Comparison of ENCODE assay signal across 15 mouse cellular contexts in the genomic region with DNA sequence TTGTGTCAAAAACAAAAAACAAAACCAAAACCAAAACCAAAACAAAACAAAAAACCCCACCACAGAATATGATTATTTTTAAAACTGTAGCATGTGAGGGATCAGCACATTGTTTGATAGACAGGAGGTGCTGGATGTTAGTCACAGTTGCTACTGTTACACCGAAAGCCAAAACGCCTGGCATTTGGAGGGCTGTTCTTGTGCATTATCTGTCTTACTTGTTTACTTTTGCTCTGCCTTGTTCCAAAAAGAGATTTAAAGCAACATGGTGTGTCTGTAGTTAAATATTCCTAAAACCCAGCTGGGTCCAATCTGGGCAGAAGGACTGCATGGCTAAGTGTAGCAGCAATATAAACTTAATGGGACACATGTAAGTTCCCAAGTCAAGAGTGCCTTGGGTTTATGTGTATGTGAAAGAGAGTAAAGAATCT. TPM values are rescaled to one million over a fixed set of nuclear protein-coding genes. Genes with fewer than 3 reads are reported as not detected.
DNase-seq lines count a peak whose midpoint lies in the region; ATAC-seq and TF ChIP-seq lines count a peak whose summit lies in the region.
"Had no signal": no experiment of that assay in that cellular context is flagged by ENCODE, and none has a peak within 500 bp of the region (broad histone marks: within the 10 kb centered on the region; RNA-seq: fewer than 3 reads in every experiment).

No protein-coding gene starts in this region.

- H3K4me3 ChIP-seq in forebrain, embryonic 14.5 days (ENCODE audit: low read depth, low read length), result no peak overlapping the region
- no peak overlapping the region for H3K4me3 ChIP-seq in forebrain, embryonic 13.5 days
- no peak overlapping the region for H3K4me3 ChIP-seq in limb, embryonic 12.5 days (replicated peaks)
- no peak overlapping the region for H3K4me3 ChIP-seq in limb, embryonic 10.5 days
- H3K4me3 ChIP-seq in cerebellum, adult 2 months (replicated peaks; ENCODE audit: insufficient read depth, low read depth, low read length), result no peak overlapping the region
- H3K4me3 ChIP-seq: liver, embryonic 15.5 days had no signal

- no peak for TF ChIP-seq POLR2A in cerebellum, adult 2 months (IDR thresholded peaks at IDR 0.05; ENCODE audit: borderline replicate concordance, insufficient read depth, low read length)

- H3K4me2 ChIP-seq in forebrain, embryonic 14.5 days (ENCODE audit: low read length), result no peak overlapping the region
- no peak overlapping the region for H3K4me2 ChIP-seq in forebrain, embryonic 13.5 days
- no peak overlapping the region for H3K4me2 ChIP-seq in limb, embryonic 12.5 days
- H3K4me2 ChIP-seq: liver, embryonic 15.5 days had no signal

- peaks cover 4% of the 10 kb centered on the region; the same call in 1 of the 2 replicates for H3K4me1 ChIP-seq in forebrain, embryonic 14.5 days (ENCODE audit: control insufficient read depth, insufficient read depth, low read length)
- H3K4me1 ChIP-seq in forebrain, embryonic 13.5 days, result peaks cover 37% of the 10 kb centered on the region
- peaks cover 10% of the 10 kb centered on the region for H3K4me1 ChIP-seq in limb, embryonic 12.5 days (replicated peaks)
- H3K4me1 ChIP-seq in limb, embryonic 10.5 days, result peaks cover under 1% of the 10 kb centered on the region; the same call in 1 of the 2 replicates
- peaks cover 8% of the 10 kb centered on the region for H3K4me1 ChIP-seq in cerebellum, adult 2 months (ENCODE audit: control insufficient read depth, insufficient read depth, low read length)

- H3K36me3 ChIP-seq in forebrain, embryonic 14.5 days (ENCODE audit: control insufficient read depth, insufficient read depth, low read length), result no peaks in the 10 kb centered on the region
- no peaks in the 10 kb centered on the region for H3K36me3 ChIP-seq in forebrain, embryonic 13.5 days (ENCODE audit: poor library complexity, severe bottlenecking)
- H3K36me3 ChIP-seq in limb, embryonic 12.5 days, result no peaks in the 10 kb centered on the region
- 0 out of 2 replicates have a peak, but pooled peaks cover 2% of the 10 kb centered on the region for H3K36me3 ChIP-seq in limb, embryonic 10.5 days
- H3K36me3 ChIP-seq: liver, embryonic 15.5 days had no signal

- no peak overlapping the region for H3K9ac ChIP-seq in forebrain, embryonic 14.5 days (ENCODE audit: low read length)
- no peak overlapping the region for H3K9ac ChIP-seq in forebrain, embryonic 13.5 days
- no peak overlapping the region for H3K9ac ChIP-seq in limb, embryonic 12.5 days (replicated peaks)
- H3K9ac ChIP-seq: liver, embryonic 15.5 days had no signal

- H3K9me3 ChIP-seq in forebrain, embryonic 14.5 days (replicated peaks; ENCODE audit: control insufficient read depth, low read length), result no peaks in the 10 kb centered on the region
- H3K9me3 ChIP-seq in forebrain, embryonic 13.5 days (replicated peaks), result no peaks in the 10 kb centered on the region
- no peaks in the 10 kb centered on the region for H3K9me3 ChIP-seq in limb, embryonic 12.5 days
- no peaks in the 10 kb centered on the region for H3K9me3 ChIP-seq in limb, embryonic 10.5 days (replicated peaks)
- H3K9me3 ChIP-seq: liver, embryonic 15.5 days had no signal

- 73% methylated on average over 2 of the region's 2 CpGs for WGBS in forebrain, embryonic 14.5 days
- 80% methylated on average over 2 of the region's 2 CpGs for WGBS in forebrain, embryonic 13.5 days
- 89% methylated on average over 2 of the region's 2 CpGs for WGBS in limb, embryonic 12.5 days
- 92% methylated on average over 2 of the region's 2 CpGs for WGBS in limb, embryonic 10.5 days
- 82% methylated on average over 2 of the region's 2 CpGs for WGBS in cerebellum, adult 2 months

- no peaks in the 10 kb centered on the region for H3K27me3 ChIP-seq in forebrain, embryonic 14.5 days (replicated peaks; ENCODE audit: control insufficient read depth, insufficient read depth, low read length)
- no peaks in the 10 kb centered on the region for H3K27me3 ChIP-seq in forebrain, embryonic 13.5 days
- no peaks in the 10 kb centered on the region for H3K27me3 ChIP-seq in limb, embryonic 12.5 days
- no peaks in the 10 kb centered on the region for H3K27me3 ChIP-seq in limb, embryonic 10.5 days (ENCODE audit: low read depth, poor library complexity, severe bottlenecking)
- no peaks in the 10 kb centered on the region for H3K27me3 ChIP-seq in cerebellum, adult 2 months (ENCODE audit: control insufficient read depth, insufficient read depth, low read length)
- H3K27me3 ChIP-seq: liver, embryonic 15.5 days had no signal

- peak; percentile 23; the same call in 1 of the 2 replicates for ATAC-seq in forebrain, embryonic 14.5 days
- no peak; the same call in 1 of the 2 replicates for ATAC-seq in forebrain, embryonic 13.5 days
- ATAC-seq in limb, embryonic 12.5 days (ENCODE audit: insufficient number of reproducible peaks, insufficient read depth, low FRiP score, low TSS enrichment, low read depth), result no peak
- ATAC-seq: midbrain, embryonic 16.5 days had no signal

- no peak for DNase-seq in forebrain, embryonic 14.5 days (ENCODE audit: low spot score)
- DNase-seq in limb, embryonic 10.5 days (ENCODE audit: low spot score), result no peak
- peak; percentile 13 for DNase-seq in CD4-positive helper T cell, adult 2 months (ENCODE audit: low read depth, low spot score)
- DNase-seq in layer of hippocampus, adult 9-11 months, result peak; percentile 59
- no peak for DNase-seq in cerebellum, adult 2 months
- no peak for DNase-seq in thymus, postnatal 25 days
- DNase-seq: adrenal gland, postnatal 36 days; cerebellum, adult 8-10 months; heart, postnatal 4 days; kidney, adult 9 months; right cerebral cortex, postnatal 14 days had no signal

- TF ChIP-seq CTCF in cerebellum, adult 2 months (IDR thresholded peaks at IDR 0.05; ENCODE audit: borderline replicate concordance, insufficient read depth, low read depth, low read length), result no peak

- no peak overlapping the region for H3K27ac ChIP-seq in forebrain, embryonic 14.5 days (ENCODE audit: low read depth, low read length)
- H3K27ac ChIP-seq in forebrain, embryonic 13.5 days, result no peak overlapping the region; the same call in 1 of the 2 replicates
- H3K27ac ChIP-seq in limb, embryonic 12.5 days, result 0 out of 2 replicates have a peak overlapping the region, but pooled peaks have one; percentile 35
- H3K27ac ChIP-seq in limb, embryonic 10.5 days, result no peak overlapping the region
- no peak overlapping the region for H3K27ac ChIP-seq in cerebellum, adult 2 months (ENCODE audit: insufficient read depth, low read length)
- H3K27ac ChIP-seq: liver, embryonic 15.5 days had no signal

RNA-seq across cellular contexts. Expression of gene Mosmo, which starts 7.3 kb away (rescaled TPM):
- polyA plus RNA-seq in forebrain, embryonic 14.5 days (2014; fragmentation: Nextera tagmentation; extraction: Ambion mirVana), result 15.0 and 15.6 TPM in 2 replicates
- polyA plus RNA-seq in forebrain, embryonic 13.5 days (2015; fragmentation: Nextera tagmentation; extraction: Ambion mirVana), result 14.1 and 16.5 TPM in 2 replicates
- polyA plus RNA-seq in limb, embryonic 12.5 days (2016; fragmentation: Nextera tagmentation; extraction: Ambion mirVana), result 15.9 and 18.2 TPM in 2 replicates
- 13.5 and 13.9 TPM in 2 replicates for polyA plus RNA-seq in limb, embryonic 10.5 days (2016; fragmentation: Nextera tagmentation; extraction: Ambion mirVana)
- 31.1 and 32.1 TPM in 2 replicates for polyA plus RNA-seq in cerebellum, adult 2 months (2012; rRNA removed)

RNA-seq across cellular contexts. Expression of gene Pdzd9, which starts 14.6 kb away (rescaled TPM):
- polyA plus RNA-seq in forebrain, embryonic 14.5 days (2014; fragmentation: Nextera tagmentation; extraction: Ambion mirVana), result 0.08 and 0.27 TPM in 2 replicates
- 0.23 and 0.57 TPM in 2 replicates for polyA plus RNA-seq in forebrain, embryonic 13.5 days (2015; fragmentation: Nextera tagmentation; extraction: Ambion mirVana)
- polyA plus RNA-seq in limb, embryonic 12.5 days (2016; fragmentation: Nextera tagmentation; extraction: Ambion mirVana), result 0.37 and 0.49 TPM in 2 replicates
- 0.36 and 0.46 TPM in 2 replicates for polyA plus RNA-seq in limb, embryonic 10.5 days (2016; fragmentation: Nextera tagmentation; extraction: Ambion mirVana)
- polyA plus RNA-seq in cerebellum, adult 2 months (2012; rRNA removed), result 0.08 TPM in 1 of 2 replicates, not detected in the other

RNA-seq across cellular contexts. Expression of gene Uqcrc2, which starts 49.8 kb away (rescaled TPM):
- 268 and 275 TPM in 2 replicates for polyA plus RNA-seq in forebrain, embryonic 14.5 days (2014; fragmentation: Nextera tagmentation; extraction: Ambion mirVana)
- polyA plus RNA-seq in forebrain, embryonic 13.5 days (2015; fragmentation: Nextera tagmentation; extraction: Ambion mirVana), result 209 and 210 TPM in 2 replicates
- 181 and 186 TPM in 2 replicates for polyA plus RNA-seq in limb, embryonic 12.5 days (2016; fragmentation: Nextera tagmentation; extraction: Ambion mirVana)
- polyA plus RNA-seq in limb, embryonic 10.5 days (2016; fragmentation: Nextera tagmentation; extraction: Ambion mirVana), result 187 and 190 TPM in 2 replicates
- polyA plus RNA-seq in cerebellum, adult 2 months (2012; rRNA removed), result 279 and 293 TPM in 2 replicates

RNA-seq across cellular contexts. Expression of gene Vwa3a, which starts 54.4 kb away (rescaled TPM):
- 1.1 and 1.6 TPM in 2 replicates for polyA plus RNA-seq in forebrain, embryonic 14.5 days (2014; fragmentation: Nextera tagmentation; extraction: Ambion mirVana)
- polyA plus RNA-seq in forebrain, embryonic 13.5 days (2015; fragmentation: Nextera tagmentation; extraction: Ambion mirVana), result 0.84 TPM in 2 replicates
- polyA plus RNA-seq in limb, embryonic 12.5 days (2016; fragmentation: Nextera tagmentation; extraction: Ambion mirVana), result 0.24 and 0.28 TPM in 2 replicates
- 0.05 and 0.13 TPM in 2 replicates for polyA plus RNA-seq in limb, embryonic 10.5 days (2016; fragmentation: Nextera tagmentation; extraction: Ambion mirVana)
- 1.4 and 2.1 TPM in 2 replicates for polyA plus RNA-seq in cerebellum, adult 2 months (2012; rRNA removed)
- polyA plus RNA-seq: liver, embryonic 15.5 days had no signal

Comparison
In these comparisons a context has a peak if more than half of its experiments do, and no peak if none do; other contexts are left out.
1. DNase-seq: peak in CD4-positive helper T cell, adult 2 months (single experiment) and layer of hippocampus, adult 9-11 months (single experiment); none in forebrain, embryonic 14.5 days (single experiment), limb, embryonic 10.5 days (single experiment), cerebellum, adult 2 months (0 of 2) and thymus, postnatal 25 days (single experiment).